Mouse (Mus musculus): ENCODE measurements around the gene R3hcc1l. TPM values are rescaled to one million over a fixed set of nuclear protein-coding genes. Genes with fewer than 3 reads are reported as not detected.

Gene R3hcc1l
- polyA plus RNA-seq, 1 experiment = 0.72 TPM

GRCm38 (mm10) chr19:42611746-42612145 lies 93.2 kb downstream of the R3hcc1l start:
- no peak for TF ChIP-seq GATA1 (IDR thresholded peaks at IDR 0.05; ENCODE audit: low read length)

- no peak for TF ChIP-seq GATA1 (IDR thresholded peaks at IDR 0.05; ENCODE audit: low read length)
These were observed 94.1 kb downstream of the R3hcc1l start, which contains the start of gene Loxl4 for GRCm38 (mm10) chr19:42612654-42613053. Loxl4 (minus strand) TSS chr19:42612813.

- TF ChIP-seq GATA1 (IDR thresholded peaks at IDR 0.05; ENCODE audit: low read length) = no peak
These were observed 94.6 kb downstream of the R3hcc1l start for GRCm38 (mm10) chr19:42613116-42613515.

- TF ChIP-seq GATA1 (IDR thresholded peaks at IDR 0.05; ENCODE audit: low read length) = no peak
These were observed 95.2 kb downstream of the R3hcc1l start for GRCm38 (mm10) chr19:42613647-42614225.

- TF ChIP-seq GATA1 (IDR thresholded peaks at IDR 0.05; ENCODE audit: low read length) = no peak
These were observed 109.5 kb downstream of the R3hcc1l start for GRCm38 (mm10) chr19:42628068-42628467.

GRCm38 (mm10) chr19:42631541-42631961 lies 113.0 kb downstream of the R3hcc1l start:
- TF ChIP-seq GATA1 (IDR thresholded peaks at IDR 0.05; ENCODE audit: low read length) = no peak

GRCm38 (mm10) chr19:42632301-42632700 lies 113.7 kb downstream of the R3hcc1l start:
- TF ChIP-seq GATA1 (IDR thresholded peaks at IDR 0.05; ENCODE audit: low read length) = no peak

- TF ChIP-seq GATA1 (IDR thresholded peaks at IDR 0.05; ENCODE audit: low read length) = no peak
These were observed 115.1 kb downstream of the R3hcc1l start for GRCm38 (mm10) chr19:42633650-42634049.

GRCm38 (mm10) chr19:42636631-42637030 lies 118.1 kb downstream of the R3hcc1l start:
- no peak for TF ChIP-seq GATA1 (IDR thresholded peaks at IDR 0.05; ENCODE audit: low read length)

- TF ChIP-seq GATA1 (IDR thresholded peaks at IDR 0.05; ENCODE audit: low read length) = no peak
These were observed 120.3 kb downstream of the R3hcc1l start for GRCm38 (mm10) chr19:42638604-42639481.

GRCm38 (mm10) chr19:42639544-42639943 lies 121.0 kb downstream of the R3hcc1l start:
- no peak for TF ChIP-seq GATA1 (IDR thresholded peaks at IDR 0.05; ENCODE audit: low read length)

GRCm38 (mm10) chr19:42640211-42640610 lies 121.7 kb downstream of the R3hcc1l start:
- no peak for TF ChIP-seq GATA1 (IDR thresholded peaks at IDR 0.05; ENCODE audit: low read length)

Other genes starting within 250 kb of the R3hcc1l start
- not detected in 2 replicates for gene Crtac1, start 87.0 kb upstream of the R3hcc1l start, polyA plus RNA-seq (2012)
- not detected in 2 replicates for gene Loxl4, start 94.1 kb downstream of the R3hcc1l start, polyA plus RNA-seq (2012)
- gene Pyroxd2, start 234.0 kb downstream of the R3hcc1l start, polyA plus RNA-seq (2012) = 0.48 and 0.73 TPM in 2 replicates

All from G1E-ER4 (cell line).